In the genomic region with DNA sequence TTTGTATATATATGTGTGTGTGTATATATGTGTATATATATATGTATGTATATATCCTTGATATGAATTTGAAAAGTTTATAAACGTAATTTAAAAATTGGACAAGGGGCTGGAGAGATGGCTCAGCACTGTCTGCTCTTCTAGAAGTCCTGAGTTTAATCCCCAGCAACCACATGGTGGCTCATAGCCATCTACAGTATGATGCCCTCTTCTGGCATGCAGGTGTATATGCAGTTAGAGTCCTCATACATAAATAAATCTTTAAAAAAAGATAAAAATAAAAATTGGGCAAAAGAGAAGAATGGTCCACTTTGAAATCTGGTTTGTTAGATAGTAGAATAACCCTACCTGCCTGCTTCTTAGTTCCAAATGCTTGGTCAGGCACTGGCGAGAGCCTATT, we compare ENCODE assay signal across 1 mouse cellular context.
A peak's percentile ranks its signal among the peaks of the same experiment; 100 is the strongest.
TF ChIP-seq lines count a peak whose summit lies in the region.

No protein-coding gene starts in this region.

TF ChIP-seq in MEL, 35 proteins besides CTCF, POLR2A, EP300 and RAD21:
- TF ChIP-seq MYC (IDR thresholded peaks at IDR 0.05; ENCODE audit: low read depth, low read length) (peak; percentile 25; the same call in 1 of the 2 replicates), CHD2 (IDR thresholded peaks at IDR 0.05; ENCODE audit: low read length) (no peak), ZC3H11A (IDR thresholded peaks at IDR 0.05; ENCODE audit: low read depth, low read length) (peak; percentile 45; the same call in 1 of the 2 replicates), MXI1 (IDR thresholded peaks at IDR 0.05; ENCODE audit: low read depth, low read length) (no peak), E2F4 (IDR thresholded peaks at IDR 0.05; ENCODE audit: borderline replicate concordance, low read depth, low read length) (no peak), SMC3 (IDR thresholded peaks at IDR 0.05; ENCODE audit: low read depth, low read length) (peak; percentile 57), GATA1 (IDR thresholded peaks at IDR 0.05; ENCODE audit: low read depth, low read length) (no peak), NELFE (IDR thresholded peaks at IDR 0.05; ENCODE audit: low read depth, low read length) (no peak), ETS1 (IDR thresholded peaks at IDR 0.05; ENCODE audit: low read depth, low read length) (no peak), TCF12 (IDR thresholded peaks at IDR 0.05; ENCODE audit: low read depth, low read length) (no peak), MAX (IDR thresholded peaks at IDR 0.05; ENCODE audit: low read length) (no peak)
